Mouse (Mus musculus): Measurements from ENCODE around the gene Las1l.

The Las1l gene

GRCm38 (mm10) chrX:95956497-95957293 is at the start of gene Las1l:
Gene Las1l (minus strand): TSS chrX:95956962.
- DNase-seq, result peak; percentile 89 to 92

- peak in 1 of 2 experiments; percentile 4 for DNase-seq
Measured at GRCm38 (mm10) chrX:96006395-96006794, 49.6 kb upstream of the Las1l start.

GRCm38 (mm10) chrX:95999601-96000000 is 42.8 kb upstream of the Las1l start:
- peak in 1 of 2 experiments; percentile 5 for DNase-seq

GRCm38 (mm10) chrX:95993206-95993605 is 36.4 kb upstream of the Las1l start:
- no peak for DNase-seq

- DNase-seq, result no peak
Measured at GRCm38 (mm10) chrX:95969936-95970335, 13.2 kb upstream of the Las1l start.

- DNase-seq, result no peak
Measured at GRCm38 (mm10) chrX:95969116-95969515, 12.4 kb upstream of the Las1l start.

GRCm38 (mm10) chrX:95968594-95968965 is 11.8 kb upstream of the Las1l start:
- peak; percentile 75 to 88 for DNase-seq

- DNase-seq, result peak; percentile 81 to 91
Measured at GRCm38 (mm10) chrX:95967847-95968593, 11.3 kb upstream of the Las1l start.

- no peak for DNase-seq
Measured at GRCm38 (mm10) chrX:95965036-95965435, 8.3 kb upstream of the Las1l start.

GRCm38 (mm10) chrX:95963366-95963765 is 6.6 kb upstream of the Las1l start:
- no peak for DNase-seq

- DNase-seq, result peak; percentile 18 to 35
Measured at GRCm38 (mm10) chrX:95957461-95957860, 699 bp upstream of the Las1l start.

GRCm38 (mm10) chrX:95950776-95951175 is 6.0 kb downstream of the Las1l start:
- DNase-seq, result peak; percentile 27 to 68

GRCm38 (mm10) chrX:95948135-95948534 is 8.6 kb downstream of the Las1l start:
- DNase-seq, result no peak

- DNase-seq, result no peak
Measured at GRCm38 (mm10) chrX:95945496-95945895, 11.3 kb downstream of the Las1l start.

- peak; percentile 42 to 53 for DNase-seq
Measured at GRCm38 (mm10) chrX:95935481-95935880, 21.3 kb downstream of the Las1l start.

- no peak for DNase-seq
Measured at GRCm38 (mm10) chrX:95902716-95903115, 54.0 kb downstream of the Las1l start.
